Mouse (Mus musculus): ENCODE measurements around the gene Rara. TPM values are rescaled to one million over a fixed set of nuclear protein-coding genes. Genes with fewer than 3 reads are reported as not detected.

Gene Rara
- 30.4 and 36.9 TPM in 2 replicates for polyA plus RNA-seq (2016; fragmentation: Nextera tagmentation; extraction: Ambion mirVana)

DNA sequence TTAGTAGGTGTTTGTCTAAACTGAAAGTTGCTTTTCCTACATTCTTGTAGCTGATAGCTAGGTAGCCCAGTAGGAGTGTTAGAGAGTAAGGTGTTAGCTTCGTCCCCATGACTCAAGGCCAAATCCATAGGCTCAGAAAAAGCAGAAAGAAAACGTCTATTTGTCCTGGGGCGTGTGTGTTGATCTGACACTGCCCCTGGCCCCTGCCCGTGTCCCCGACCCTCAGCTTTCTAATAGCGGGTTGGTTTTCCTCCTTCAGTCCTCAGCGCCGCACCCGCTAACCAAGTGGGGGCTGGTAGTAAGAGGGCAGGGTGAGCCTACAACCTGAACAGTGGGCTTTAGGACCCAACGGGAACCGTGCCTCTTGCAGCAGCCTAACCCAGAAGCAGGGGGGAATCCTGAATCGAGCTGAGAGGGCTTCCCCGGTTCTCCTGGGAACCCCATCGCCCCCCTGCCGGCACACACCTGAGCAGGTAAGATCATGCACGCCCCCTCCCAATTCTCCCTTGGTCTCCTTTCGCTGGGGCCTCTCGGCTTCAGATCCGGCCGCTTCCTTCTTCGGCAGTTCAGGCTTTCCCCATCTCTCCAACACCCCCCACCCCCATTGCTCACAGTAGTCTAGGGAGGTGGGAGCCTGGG, at the start of gene Rara:
Gene Rara (plus strand): TSS at position 381 of the 639 bp plus-strand sequence.
- peaks cover 91% of the 10 kb centered on the region for H3K4me1 ChIP-seq
- H3K36me3 ChIP-seq, result peaks cover 5% of the 10 kb centered on the region

DNA sequence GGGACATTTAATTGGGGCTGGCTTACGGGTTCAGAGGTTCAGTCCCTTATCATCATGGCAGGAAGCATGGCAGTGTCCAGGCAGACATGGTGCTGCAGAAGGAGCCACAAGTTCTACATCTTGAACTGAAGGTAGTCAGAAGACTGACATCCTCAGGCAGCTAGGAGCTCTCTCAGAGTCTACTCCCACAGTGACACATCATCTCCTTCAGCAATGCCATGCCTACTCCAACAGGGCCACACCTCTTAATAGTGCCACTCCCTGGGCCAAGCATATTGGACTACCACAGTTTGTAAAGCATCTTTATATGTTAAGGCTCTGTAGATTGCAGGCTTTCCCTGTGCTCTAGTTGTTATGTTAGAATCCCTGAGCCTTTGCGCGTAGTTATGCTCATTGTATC, 39.9 kb upstream of the Rara start:
- WGBS, result 95% methylated on average over 3 of the region's 3 CpGs
- no peak for DNase-seq (ENCODE audit: low spot score)
- Histone ChIP-seq H3K4me3 (no peak overlapping the region), H3K4me1 (peaks cover 16% of the 10 kb centered on the region), H3K27me3 (ENCODE audit: insufficient read depth, poor library complexity, severe bottlenecking) (no peaks in the 10 kb centered on the region), H3K36me3 (peaks cover 76% of the 10 kb centered on the region), H3K9me3 (no peaks in the 10 kb centered on the region), H3K27ac (no peak overlapping the region)

More for the DNA sequence above, at the start of gene Rara:
- 6% methylated on average over 21 of the region's 21 CpGs for WGBS
- H3K27me3 ChIP-seq (ENCODE audit: insufficient read depth, poor library complexity, severe bottlenecking), result no peaks in the 10 kb centered on the region
- DNase-seq (ENCODE audit: low spot score), result no peak
- H3K27ac ChIP-seq, result peak within 1 kb of the TSS; percentile 92
- peak within 1 kb of the TSS; percentile 77 for H3K4me3 ChIP-seq
- H3K9me3 ChIP-seq, result no peaks in the 10 kb centered on the region

DNA sequence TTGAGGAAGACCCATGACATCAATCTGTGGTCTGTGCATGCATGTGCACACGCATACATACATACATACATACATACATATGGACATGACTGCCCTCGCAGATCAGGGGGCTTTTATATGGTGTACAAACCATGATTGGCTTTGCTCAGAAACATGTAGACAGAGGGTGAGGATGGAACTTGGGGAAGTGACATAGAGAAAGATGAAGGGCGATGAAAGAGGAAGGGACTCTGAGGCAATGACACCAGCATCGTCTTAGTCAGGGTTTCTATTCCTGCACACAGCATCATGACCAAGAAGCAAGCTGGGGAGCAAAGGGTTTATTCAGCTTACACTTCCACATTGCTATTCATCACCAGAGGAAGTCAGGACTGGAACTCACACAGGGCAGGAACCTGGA, 38.5 kb upstream of the Rara start:
- H3K27me3 ChIP-seq (ENCODE audit: insufficient read depth, poor library complexity, severe bottlenecking), result no peaks in the 10 kb centered on the region
- no peak for DNase-seq (ENCODE audit: low spot score)
- H3K4me1 ChIP-seq, result peaks cover 16% of the 10 kb centered on the region
- H3K9me3 ChIP-seq, result no peaks in the 10 kb centered on the region
- 95% methylated on average over 4 of the region's 4 CpGs for WGBS
- H3K36me3 ChIP-seq, result peaks cover 89% of the 10 kb centered on the region
- no peak overlapping the region for H3K27ac ChIP-seq
- no peak overlapping the region for H3K4me3 ChIP-seq

DNA sequence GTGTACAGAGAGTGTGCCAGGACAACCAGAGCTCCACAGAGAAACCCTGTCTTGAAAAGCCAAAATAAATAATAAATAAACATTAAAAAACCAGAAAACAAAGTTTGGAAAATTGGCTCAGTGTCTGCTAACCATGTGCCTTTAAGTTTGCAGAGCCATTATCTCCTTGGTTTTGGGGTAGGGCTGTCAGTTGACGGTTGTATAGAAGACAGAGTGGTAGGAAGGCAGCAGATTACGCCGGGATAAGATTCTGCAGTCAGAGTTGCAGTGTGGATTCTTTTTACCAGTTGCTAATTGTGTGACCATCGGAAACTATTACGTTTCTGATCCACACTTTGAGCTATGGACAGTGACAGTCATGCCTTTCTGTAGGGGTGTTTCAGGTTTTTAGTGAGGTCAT, 37.6 kb upstream of the Rara start:
- peaks cover 93% of the 10 kb centered on the region for H3K36me3 ChIP-seq
- H3K4me3 ChIP-seq, result no peak overlapping the region
- H3K4me1 ChIP-seq, result peaks cover 16% of the 10 kb centered on the region
- no peaks in the 10 kb centered on the region for H3K9me3 ChIP-seq
- WGBS, result 87% methylated on average over 5 of the region's 5 CpGs
- no peak for DNase-seq (ENCODE audit: low spot score)
- no peaks in the 10 kb centered on the region for H3K27me3 ChIP-seq (ENCODE audit: insufficient read depth, poor library complexity, severe bottlenecking)
- H3K27ac ChIP-seq, result no peak overlapping the region

DNA sequence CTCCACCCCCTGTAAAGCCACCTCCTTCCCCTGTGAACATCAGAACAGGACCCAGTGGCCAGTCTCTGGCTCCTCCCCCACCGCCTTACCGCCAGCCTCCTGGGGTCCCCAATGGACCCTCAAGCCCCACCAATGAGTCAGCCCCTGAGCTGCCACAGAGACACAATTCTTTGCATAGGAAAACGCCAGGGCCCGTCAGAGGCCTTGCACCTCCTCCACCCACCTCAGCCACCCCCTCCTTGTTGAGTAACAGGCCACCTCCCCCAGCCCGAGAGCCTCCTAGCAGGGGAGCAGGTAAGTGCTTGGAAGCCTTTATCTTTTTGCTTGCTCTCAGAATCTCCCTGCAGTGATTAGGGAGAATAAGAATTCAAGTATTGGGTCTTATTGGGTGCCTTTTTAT, 35.2 kb upstream of the Rara start:
- WGBS, result 52% methylated on average over 5 of the region's 5 CpGs
- Histone ChIP-seq H3K27ac (peak overlapping the region; percentile 38), H3K4me1 (peaks cover 16% of the 10 kb centered on the region), H3K27me3 (ENCODE audit: insufficient read depth, poor library complexity, severe bottlenecking) (no peaks in the 10 kb centered on the region), H3K4me3 (no peak overlapping the region), H3K9me3 (no peaks in the 10 kb centered on the region), H3K36me3 (peaks cover 94% of the 10 kb centered on the region)
- DNase-seq (ENCODE audit: low spot score), result no peak

DNA sequence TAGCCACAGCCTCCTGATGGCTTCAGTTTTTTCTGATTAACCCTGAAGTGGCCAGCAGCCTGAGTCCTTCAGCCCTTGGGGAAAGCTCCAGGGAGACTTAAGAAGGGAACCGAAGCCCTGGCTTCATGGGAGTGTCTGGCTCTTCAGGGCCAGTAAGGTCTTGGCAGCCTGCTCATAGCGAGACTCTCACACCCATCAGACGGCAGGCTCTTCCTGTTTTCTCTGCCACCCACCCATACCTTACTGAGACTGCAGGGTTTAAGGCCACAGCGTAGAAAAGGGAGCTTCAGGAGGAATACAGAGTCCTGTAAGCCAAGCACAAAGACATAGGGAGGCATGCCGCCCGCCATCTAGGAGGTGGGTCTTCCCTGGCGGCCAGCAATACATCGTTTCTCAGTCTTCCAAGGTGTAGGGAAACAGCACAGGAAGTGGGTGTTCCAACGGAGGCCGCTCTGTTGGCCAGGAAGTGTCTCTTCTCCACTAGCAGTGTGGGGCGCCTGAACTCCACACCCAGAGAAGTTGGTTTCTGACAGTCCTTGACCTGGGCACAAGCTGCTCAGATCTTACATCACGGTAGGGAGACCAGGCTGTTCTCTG, 27.0 kb upstream of the Rara start:
- Histone ChIP-seq H3K9me3 (no peaks in the 10 kb centered on the region), H3K27ac (peak overlapping the region; percentile 37), H3K4me3 (no peak overlapping the region), H3K27me3 (ENCODE audit: insufficient read depth, poor library complexity, severe bottlenecking) (no peaks in the 10 kb centered on the region), H3K36me3 (peaks cover 73% of the 10 kb centered on the region), H3K4me1 (peaks cover 47% of the 10 kb centered on the region)
- no peak for DNase-seq (ENCODE audit: low spot score)
- WGBS, result 73% methylated on average over 12 of the region's 12 CpGs

DNA sequence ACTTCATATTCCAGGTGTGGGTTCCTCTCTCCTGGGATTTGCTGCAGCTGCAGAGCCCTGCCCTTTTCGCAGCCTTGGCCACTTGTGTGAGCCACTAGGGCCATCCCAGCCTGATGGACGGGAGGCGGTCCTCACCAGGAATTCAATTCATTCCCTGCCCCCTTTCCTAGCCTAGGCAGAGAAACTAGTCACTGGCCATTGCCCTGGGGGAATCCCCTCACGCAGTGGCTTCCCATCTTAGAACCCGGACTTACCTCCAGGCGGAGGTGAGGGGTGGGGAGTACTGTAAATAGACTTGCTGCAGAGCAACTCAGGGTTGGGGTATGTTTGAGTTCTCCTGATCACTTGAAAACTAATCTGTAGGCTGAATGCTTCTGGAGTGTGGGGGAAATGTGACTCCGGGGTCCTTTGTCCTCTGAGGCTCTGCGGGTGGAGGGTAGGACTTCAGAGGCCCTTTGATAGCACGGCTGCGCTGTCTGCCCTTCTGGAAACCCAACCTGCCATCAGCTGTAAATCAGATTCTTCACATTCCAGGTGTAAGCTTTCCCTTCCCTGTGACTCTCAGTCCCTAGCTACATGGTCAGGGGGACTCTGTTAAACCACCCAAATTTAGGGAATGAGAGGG, 24.9 kb upstream of the Rara start:
- WGBS, result 6% methylated on average over 10 of the region's 10 CpGs
- Histone ChIP-seq H3K4me3 (peak overlapping the region; percentile 36), H3K36me3 (peaks cover 53% of the 10 kb centered on the region), H3K4me1 (peaks cover 55% of the 10 kb centered on the region), H3K27ac (peak overlapping the region; percentile 90), H3K9me3 (no peaks in the 10 kb centered on the region), H3K27me3 (ENCODE audit: insufficient read depth, poor library complexity, severe bottlenecking) (no peaks in the 10 kb centered on the region)
- peak; percentile 86 for DNase-seq (ENCODE audit: low spot score)

DNA sequence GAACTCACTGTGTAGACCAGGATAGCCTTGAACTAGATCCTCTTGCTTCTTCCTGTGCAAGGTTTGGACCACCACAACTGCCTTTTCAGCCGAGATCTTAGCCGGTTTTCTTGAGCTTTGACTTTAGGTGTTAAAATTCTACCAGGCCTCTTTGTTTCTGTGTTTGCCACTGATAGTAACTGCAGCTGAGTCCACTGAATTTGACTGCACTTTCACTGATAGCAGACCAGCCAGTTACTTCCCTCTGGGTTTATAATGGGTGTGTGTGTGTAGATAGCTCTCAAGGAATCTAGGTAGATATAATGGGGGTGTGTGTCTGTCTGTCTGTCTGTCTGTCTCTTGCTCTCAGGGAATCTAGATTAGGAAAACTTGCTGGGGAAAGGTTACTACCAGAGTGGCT, 23.0 kb upstream of the Rara start:
- 0 out of 2 replicates have a peak overlapping the region, but pooled peaks have one; percentile 3 for H3K4me3 ChIP-seq
- peak overlapping the region; percentile 90 for H3K27ac ChIP-seq
- H3K9me3 ChIP-seq, result no peaks in the 10 kb centered on the region
- peak; percentile 82 for DNase-seq (ENCODE audit: low spot score)
- H3K27me3 ChIP-seq (ENCODE audit: insufficient read depth, poor library complexity, severe bottlenecking), result no peaks in the 10 kb centered on the region
- 52% methylated on average over 2 of the region's 2 CpGs for WGBS
- H3K4me1 ChIP-seq, result peaks cover 70% of the 10 kb centered on the region
- H3K36me3 ChIP-seq, result peaks cover 37% of the 10 kb centered on the region

DNA sequence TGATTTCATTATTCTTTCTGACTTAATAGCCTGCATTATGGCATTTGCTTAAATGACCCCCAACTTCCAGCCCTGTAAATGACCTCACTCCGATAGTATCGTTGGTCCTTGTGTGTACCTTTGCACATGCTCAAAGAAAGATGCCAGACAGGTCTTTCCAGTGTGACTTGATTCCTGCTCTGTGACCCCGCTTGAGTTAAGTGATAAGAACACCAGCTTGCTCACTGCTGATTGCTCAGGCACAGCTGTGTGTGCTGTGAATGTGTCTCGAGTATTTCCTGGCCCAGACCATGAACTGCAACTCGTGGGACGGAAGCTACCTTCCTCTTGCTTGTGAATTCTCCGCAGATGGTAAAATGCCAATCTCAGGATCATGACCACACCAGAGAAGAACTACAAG, 22.6 kb upstream of the Rara start:
- Histone ChIP-seq H3K27ac (peak overlapping the region; percentile 90), H3K36me3 (peaks cover 34% of the 10 kb centered on the region), H3K9me3 (no peaks in the 10 kb centered on the region), H3K27me3 (ENCODE audit: insufficient read depth, poor library complexity, severe bottlenecking) (no peaks in the 10 kb centered on the region), H3K4me1 (peaks cover 72% of the 10 kb centered on the region), H3K4me3 (no peak overlapping the region; the same call in 1 of the 2 replicates)
- DNase-seq (ENCODE audit: low spot score), result no peak
- WGBS, result 41% methylated on average over 7 of the region's 7 CpGs

DNA sequence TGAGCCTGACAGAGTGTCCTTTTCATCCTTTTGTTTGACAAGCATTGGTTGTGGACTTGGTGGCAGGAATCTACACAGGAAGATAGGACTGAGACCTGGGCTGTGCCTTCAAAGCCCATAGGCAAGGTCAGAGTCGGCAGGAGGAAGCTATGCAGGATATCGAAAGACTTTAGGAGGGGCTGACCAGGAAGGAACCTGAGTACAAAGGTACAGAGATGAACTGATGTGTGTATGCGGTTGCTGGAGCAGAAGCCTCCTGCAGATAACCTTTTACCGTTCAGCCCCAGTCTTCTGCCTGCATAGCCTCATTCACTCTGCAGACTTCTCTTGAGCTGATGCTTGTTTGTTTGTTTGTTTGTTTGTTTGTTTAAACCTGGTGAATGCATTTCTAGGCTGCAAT, 22.0 kb upstream of the Rara start:
- H3K9me3 ChIP-seq, result no peaks in the 10 kb centered on the region
- H3K27ac ChIP-seq, result peak overlapping the region; percentile 90
- WGBS, result 64% methylated on average over 4 of the region's 4 CpGs
- peaks cover 73% of the 10 kb centered on the region for H3K4me1 ChIP-seq
- no peaks in the 10 kb centered on the region for H3K27me3 ChIP-seq (ENCODE audit: insufficient read depth, poor library complexity, severe bottlenecking)
- no peak overlapping the region; the same call in 1 of the 2 replicates for H3K4me3 ChIP-seq
- DNase-seq (ENCODE audit: low spot score), result no peak
- peaks cover 34% of the 10 kb centered on the region for H3K36me3 ChIP-seq

DNA sequence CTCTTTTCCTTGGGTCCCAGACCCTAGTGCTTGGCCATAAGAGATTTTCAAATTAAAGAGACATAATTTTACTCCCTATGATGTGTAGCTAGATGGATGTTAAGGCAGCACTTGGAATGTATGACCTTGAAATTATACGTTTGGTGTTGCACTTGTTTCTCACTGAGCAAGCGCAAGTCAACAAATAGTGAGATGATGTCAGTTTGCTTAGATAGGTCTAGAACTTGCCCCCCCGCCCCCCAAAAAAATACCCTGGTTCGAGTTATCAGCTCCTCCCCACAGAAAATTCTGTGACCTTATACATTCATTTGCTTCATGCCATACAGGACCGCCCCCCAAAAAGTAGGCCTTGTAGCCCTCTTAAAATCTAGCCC, 20.6 kb upstream of the Rara start:
- 55% methylated on average over 5 of the region's 5 CpGs for WGBS
- Histone ChIP-seq H3K4me3 (peak overlapping the region; percentile 79), H3K4me1 (peaks cover 67% of the 10 kb centered on the region), H3K36me3 (peaks cover 36% of the 10 kb centered on the region), H3K9me3 (no peaks in the 10 kb centered on the region), H3K27ac (peak overlapping the region; percentile 83), H3K27me3 (ENCODE audit: insufficient read depth, poor library complexity, severe bottlenecking) (no peaks in the 10 kb centered on the region)
- no peak for DNase-seq (ENCODE audit: low spot score)

DNA sequence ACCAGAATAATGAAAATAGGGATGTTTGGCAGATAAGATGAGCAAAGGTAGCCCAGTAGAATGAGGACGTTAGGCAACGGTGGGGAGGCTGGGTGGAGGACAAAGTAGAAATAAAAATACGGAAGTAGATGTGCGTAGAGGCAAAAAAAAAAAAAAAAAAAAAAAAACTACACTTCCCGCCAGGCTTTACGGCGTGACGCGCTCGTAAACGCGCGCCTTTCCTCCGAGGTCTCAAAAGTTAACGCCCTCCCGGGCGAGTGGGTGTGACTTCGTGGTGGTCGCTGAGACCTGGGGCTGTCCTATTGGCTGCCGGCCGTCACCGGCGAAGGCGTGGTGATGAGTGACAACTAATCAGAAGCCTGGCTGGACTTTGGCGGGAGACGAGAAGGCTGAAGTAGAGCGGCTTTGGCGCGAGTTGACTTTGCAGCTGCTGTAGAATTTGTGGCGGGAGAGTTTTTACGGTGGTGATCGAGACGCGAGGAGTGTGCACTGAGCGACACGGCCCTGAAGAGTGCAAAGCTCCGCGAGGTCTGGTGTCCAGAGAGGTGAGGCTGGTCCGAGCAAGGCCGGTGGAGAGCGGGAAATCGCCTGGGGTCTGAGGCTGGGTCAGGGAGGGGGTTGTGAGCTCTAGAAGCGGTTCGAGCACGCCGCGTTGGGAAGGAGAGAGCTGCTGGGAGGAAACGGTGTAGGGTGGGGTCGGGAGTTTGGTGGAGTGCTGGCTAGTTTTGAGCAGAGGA, 20.0 kb upstream of the Rara start, which contains the start of gene Cdc6:
Gene Cdc6 (plus strand): TSS at position 365 of the 737 bp plus-strand sequence.
- peaks cover 37% of the 10 kb centered on the region for H3K36me3 ChIP-seq
- no peaks in the 10 kb centered on the region for H3K9me3 ChIP-seq
- peak within 1 kb of the TSS; percentile 79 for H3K4me3 ChIP-seq
- peak; percentile 99 for DNase-seq (ENCODE audit: low spot score)
- no peaks in the 10 kb centered on the region for H3K27me3 ChIP-seq (ENCODE audit: insufficient read depth, poor library complexity, severe bottlenecking)
- H3K27ac ChIP-seq, result peak within 1 kb of the TSS; percentile 83
- H3K4me1 ChIP-seq, result peaks cover 62% of the 10 kb centered on the region
- WGBS, result under 1% methylated on average over 49 of the region's 49 CpGs

DNA sequence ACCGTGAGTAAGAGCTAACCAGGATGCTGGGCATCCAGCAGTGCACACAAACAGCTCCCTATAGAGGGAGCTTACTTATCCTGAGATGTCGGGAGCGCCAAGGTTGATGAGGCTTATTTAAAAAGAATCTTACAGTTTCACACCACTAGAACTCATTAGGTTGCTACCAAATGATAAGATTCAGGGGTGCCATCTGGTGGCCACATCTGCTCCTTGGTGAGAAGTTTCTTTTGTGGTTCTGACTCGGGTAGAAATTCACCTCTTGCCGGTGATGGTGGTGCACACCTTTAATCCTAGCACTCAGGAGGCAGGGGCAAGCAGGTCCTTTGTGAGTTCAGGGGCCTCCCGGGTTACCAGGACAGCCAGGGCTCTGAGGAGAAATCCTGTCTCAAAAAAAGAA, 18.0 kb upstream of the Rara start:
- peaks cover 53% of the 10 kb centered on the region for H3K36me3 ChIP-seq
- no peak overlapping the region for H3K27ac ChIP-seq
- H3K4me1 ChIP-seq, result peaks cover 43% of the 10 kb centered on the region

More for the DNA sequence above, 18.0 kb upstream of the Rara start:
- Histone ChIP-seq H3K27me3 (ENCODE audit: insufficient read depth, poor library complexity, severe bottlenecking) (no peaks in the 10 kb centered on the region), H3K4me3 (peak overlapping the region; percentile 79), H3K9me3 (no peaks in the 10 kb centered on the region)
- DNase-seq (ENCODE audit: low spot score), result peak; percentile 83
- WGBS, result 41% methylated on average over 6 of the region's 6 CpGs

Data from heart, embryonic 10.5 days (tissue).